Mouse (Mus musculus): ENCODE results near the gene Wdr92.
"Not testable (repeated sequence)": the region's sequence is repeated elsewhere in the genome, so short reads cannot be mapped to it uniquely, and the experiment has no call there.

Wdr92 gene

GRCm38 (mm10) chr11:17211258-17212140 lies 29.6 kb downstream of the Wdr92 start, which contains the start of gene Pno1:
Gene Pno1 (minus strand): TSS chr11:17211568.
- peak; percentile 89 for DNase-seq (ENCODE audit: low read depth)

GRCm38 (mm10) chr11:17212141-17212495 lies 30.2 kb downstream of the Wdr92 start:
- no peak for DNase-seq (ENCODE audit: low read depth)

GRCm38 (mm10) chr11:17212903-17213509 lies 31.1 kb downstream of the Wdr92 start:
- no peak for DNase-seq (ENCODE audit: low read depth)

GRCm38 (mm10) chr11:17215475-17215874 lies 33.6 kb downstream of the Wdr92 start:
- DNase-seq (ENCODE audit: low read depth): no peak

- no peak for DNase-seq (ENCODE audit: low read depth)
These were observed 39.2 kb downstream of the Wdr92 start for GRCm38 (mm10) chr11:17221126-17221525.

GRCm38 (mm10) chr11:17232792-17233191 lies 50.9 kb downstream of the Wdr92 start:
- no peak for DNase-seq (ENCODE audit: low read depth)

GRCm38 (mm10) chr11:17236449-17237037 lies 54.6 kb downstream of the Wdr92 start:
- DNase-seq (ENCODE audit: low read depth): no peak

- not testable (repeated sequence) for DNase-seq (ENCODE audit: low read depth)
These were observed 56.7 kb downstream of the Wdr92 start for GRCm38 (mm10) chr11:17238598-17238997.

GRCm38 (mm10) chr11:17248715-17249114 lies 66.8 kb downstream of the Wdr92 start:
- DNase-seq (ENCODE audit: low read depth): no peak

- DNase-seq (ENCODE audit: low read depth): no peak
These were observed 75.0 kb downstream of the Wdr92 start for GRCm38 (mm10) chr11:17256813-17257365.

- peak; percentile 88 for DNase-seq (ENCODE audit: low read depth)
These were observed 75.5 kb downstream of the Wdr92 start, which contains the start of gene C1d for GRCm38 (mm10) chr11:17257443-17257842. Gene C1d (plus strand): TSS chr11:17257579.

GRCm38 (mm10) chr11:17257861-17258260 lies 76.0 kb downstream of the Wdr92 start:
- peak; percentile 33 for DNase-seq (ENCODE audit: low read depth)

GRCm38 (mm10) chr11:17267176-17267575 lies 85.3 kb downstream of the Wdr92 start:
- no peak for DNase-seq (ENCODE audit: low read depth)

GRCm38 (mm10) chr11:17268801-17269200 lies 86.9 kb downstream of the Wdr92 start:
- DNase-seq (ENCODE audit: low read depth): no peak

- DNase-seq (ENCODE audit: low read depth): peak; percentile 38
These were observed 98.1 kb downstream of the Wdr92 start for GRCm38 (mm10) chr11:17279959-17280358.

Measured in c-Kit-positive CD71-negative TER-119-negative erythroid progenitor cells, embryonic 14.5 days (primary cell).